Mouse (Mus musculus) testis, adult 2 months (tissue): ENCODE results near the gene Ndnf. TPM values are rescaled to one million over a fixed set of nuclear protein-coding genes. Genes with fewer than 3 reads are reported as not detected.

Source experiments
- H3K27ac ChIP-seq: fragments of 200-500 bp; 2 replicates; pipeline ENCODE4 v1.5.1; 2012; ENCODE audit warnings: low read depth, low read length; ENCODE audit not compliant: control insufficient read depth, insufficient read depth
- H3K27me3 ChIP-seq: fragments of 200-500 bp; 2 replicates; pipeline ENCODE4 v1.6.1; 2012; ENCODE audit warnings: mild to moderate bottlenecking, low read length, moderate library complexity; ENCODE audit not compliant: control insufficient read depth, insufficient read depth
- H3K36me3 ChIP-seq: fragments of 200-500 bp; 2 replicates; pipeline ENCODE4 v1.6.1; 2012; ENCODE audit warnings: mild to moderate bottlenecking, low read length; ENCODE audit not compliant: control insufficient read depth, insufficient read depth
- H3K4me1 ChIP-seq: fragments of 200-500 bp; 2 replicates; pipeline ENCODE4 v1.6.1; 2012; ENCODE audit warnings: low read length; ENCODE audit not compliant: control insufficient read depth, insufficient read depth
- H3K4me3 ChIP-seq: fragments of 200-500 bp; 2 replicates; pipeline ENCODE4 v1.5.1; 2012; ENCODE audit warnings: low read depth, mild to moderate bottlenecking, low read length, moderate library complexity, mixed read lengths; ENCODE audit not compliant: control insufficient read depth
- CTCF ChIP-seq: fragments of 200-500 bp; IDR thresholded peaks from 2 replicates; pipeline ENCODE4 v1.5.1; 2012; ENCODE audit warnings: low read depth, mild to moderate bottlenecking, inconsistent platforms, low read length, moderate library complexity; ENCODE audit not compliant: control insufficient read depth, insufficient read depth, insufficient replicate concordance
- POLR2A ChIP-seq: fragments of 200-500 bp; IDR thresholded peaks from 2 replicates; pipeline ENCODE4 v1.6.1; 2012; ENCODE audit warnings: low read depth, mild to moderate bottlenecking, inconsistent platforms, low read length, moderate library complexity; ENCODE audit not compliant: control insufficient read depth
- polyA plus RNA-seq: library from polyadenylated mRNA; depleted of rRNA; stranded (reverse); fragments of >200 nt; gene quantifications from 2 replicates; pipeline ENCODE4 v1.2.3, GENCODE M21; 2012

Gene Ndnf
- polyA plus RNA-seq, 1 experiment: 0.01 TPM

GRCm38 (mm10) chr6:65672131-65673031, 991 bp downstream of the Ndnf start:
- Histone ChIP-seq H3K4me1 (peaks cover 10% of the 10 kb centered on the region), H3K27ac (no peak overlapping the region), H3K4me3 (peak overlapping the region; percentile 54), H3K27me3 (peaks cover 4% of the 10 kb centered on the region; the same call in 1 of the 2 replicates), H3K36me3 (no peaks in the 10 kb centered on the region)
- TF ChIP-seq CTCF: no peak
- no peak for TF ChIP-seq POLR2A

GRCm38 (mm10) chr6:65693938-65694337, 22.5 kb downstream of the Ndnf start:
- Histone ChIP-seq H3K36me3 (no peaks in the 10 kb centered on the region), H3K4me3 (no peak overlapping the region), H3K27me3 (no peaks in the 10 kb centered on the region), H3K4me1 (no peaks in the 10 kb centered on the region), H3K27ac (no peak overlapping the region)
- no peak for TF ChIP-seq CTCF
- TF ChIP-seq POLR2A: no peak

GRCm38 (mm10) chr6:65720676-65721075, 49.3 kb downstream of the Ndnf start:
- TF ChIP-seq CTCF (no peak), POLR2A (no peak)

GRCm38 (mm10) chr6:65725677-65726076, 54.3 kb downstream of the Ndnf start:
- Histone ChIP-seq H3K27ac (no peak overlapping the region), H3K4me1 (no peaks in the 10 kb centered on the region), H3K4me3 (no peak overlapping the region), H3K36me3 (no peaks in the 10 kb centered on the region), H3K27me3 (no peaks in the 10 kb centered on the region)
- TF ChIP-seq POLR2A (no peak), CTCF (no peak)

More at GRCm38 (mm10) chr6:65720676-65721075, 49.3 kb downstream of the Ndnf start:
- no peaks in the 10 kb centered on the region for H3K36me3 ChIP-seq
- H3K27me3 ChIP-seq: no peaks in the 10 kb centered on the region
- no peaks in the 10 kb centered on the region for H3K4me1 ChIP-seq
- no peak overlapping the region for H3K4me3 ChIP-seq
- no peak overlapping the region for H3K27ac ChIP-seq

- Histone ChIP-seq H3K27ac (no peak overlapping the region), H3K4me3 (no peak overlapping the region), H3K4me1 (no peaks in the 10 kb centered on the region), H3K27me3 (no peaks in the 10 kb centered on the region), H3K36me3 (no peaks in the 10 kb centered on the region)
- TF ChIP-seq CTCF (no peak), POLR2A (no peak)
These were observed 56.9 kb downstream of the Ndnf start for GRCm38 (mm10) chr6:65728261-65728660.

GRCm38 (mm10) chr6:65739442-65739841, 68.1 kb downstream of the Ndnf start:
- no peaks in the 10 kb centered on the region for H3K27me3 ChIP-seq
- TF ChIP-seq CTCF (no peak), POLR2A (no peak)
- no peak overlapping the region for H3K4me3 ChIP-seq
- no peaks in the 10 kb centered on the region for H3K4me1 ChIP-seq
- no peaks in the 10 kb centered on the region for H3K36me3 ChIP-seq
- no peak overlapping the region for H3K27ac ChIP-seq

GRCm38 (mm10) chr6:65743144-65743870, 71.9 kb downstream of the Ndnf start:
- H3K27me3 ChIP-seq: no peaks in the 10 kb centered on the region
- no peak overlapping the region for H3K27ac ChIP-seq
- no peak overlapping the region for H3K4me3 ChIP-seq
- H3K36me3 ChIP-seq: no peaks in the 10 kb centered on the region
- H3K4me1 ChIP-seq: no peaks in the 10 kb centered on the region
- no peak for TF ChIP-seq POLR2A
- TF ChIP-seq CTCF: no peak

- H3K27me3 ChIP-seq: no peaks in the 10 kb centered on the region
- TF ChIP-seq POLR2A (no peak), CTCF (no peak)
- H3K4me3 ChIP-seq: no peak overlapping the region
- H3K27ac ChIP-seq: no peak overlapping the region
- H3K4me1 ChIP-seq: no peaks in the 10 kb centered on the region
- H3K36me3 ChIP-seq: no peaks in the 10 kb centered on the region
These were observed 72.4 kb downstream of the Ndnf start for GRCm38 (mm10) chr6:65743871-65744202.
